Mouse (Mus musculus) cerebellum, adult 8-10 months (tissue): ENCODE results near the gene Pcdh17.
A peak's percentile ranks its signal among the peaks of the same experiment; 100 is the strongest.

Experiments
- DNase-seq: peaks from one replicate; pipeline ENCODE4 v3.0.0; 2022

The Pcdh17 gene

GRCm38 (mm10) chr14:84443288-84443686 is at the start of gene Pcdh17:
Pcdh17 (plus strand) TSS chr14:84443563.
- peak; percentile 76 for DNase-seq

- DNase-seq: no peak
Measured at GRCm38 (mm10) chr14:84397137-84397536, 46.2 kb upstream of the Pcdh17 start.

- DNase-seq: no peak
Measured at GRCm38 (mm10) chr14:84424736-84425135, 18.6 kb upstream of the Pcdh17 start.

GRCm38 (mm10) chr14:84426616-84427015 is 16.7 kb upstream of the Pcdh17 start:
- no peak for DNase-seq

GRCm38 (mm10) chr14:84438066-84438770 is 5.1 kb upstream of the Pcdh17 start:
- peak; percentile 16 for DNase-seq

GRCm38 (mm10) chr14:84440903-84441302 is 2.5 kb upstream of the Pcdh17 start:
- no peak for DNase-seq

- peak; percentile 15 for DNase-seq
Measured at GRCm38 (mm10) chr14:84442528-84443287, 655 bp upstream of the Pcdh17 start.

- DNase-seq: no peak
Measured at GRCm38 (mm10) chr14:84443761-84444160, 398 bp downstream of the Pcdh17 start.

- peak; percentile 10 for DNase-seq
Measured at GRCm38 (mm10) chr14:84444276-84444662, 906 bp downstream of the Pcdh17 start.

GRCm38 (mm10) chr14:84444663-84445502 is 1.5 kb downstream of the Pcdh17 start:
- peak; percentile 7 for DNase-seq

GRCm38 (mm10) chr14:84445503-84446410 is 2.4 kb downstream of the Pcdh17 start:
- DNase-seq: peak; percentile 14

GRCm38 (mm10) chr14:84446411-84446915 is 3.1 kb downstream of the Pcdh17 start:
- DNase-seq: peak; percentile 4

- peak; percentile 25 for DNase-seq
Measured at GRCm38 (mm10) chr14:84446941-84447641, 3.7 kb downstream of the Pcdh17 start.

- no peak for DNase-seq
Measured at GRCm38 (mm10) chr14:84447661-84448380, 4.5 kb downstream of the Pcdh17 start.

- no peak for DNase-seq
Measured at GRCm38 (mm10) chr14:84448381-84448771, 5.0 kb downstream of the Pcdh17 start.

- DNase-seq: no peak
Measured at GRCm38 (mm10) chr14:84454074-84454845, 10.9 kb downstream of the Pcdh17 start.

- no peak for DNase-seq
Measured at GRCm38 (mm10) chr14:84475491-84475890, 32.1 kb downstream of the Pcdh17 start.

GRCm38 (mm10) chr14:84476336-84476735 is 33.0 kb downstream of the Pcdh17 start:
- no peak for DNase-seq

GRCm38 (mm10) chr14:84476906-84477305 is 33.5 kb downstream of the Pcdh17 start:
- DNase-seq: no peak

- no peak for DNase-seq
Measured at GRCm38 (mm10) chr14:84477411-84477810, 34.0 kb downstream of the Pcdh17 start.
